Comparison of ENCODE assay signal across 16 mouse cellular contexts in the genomic region with DNA sequence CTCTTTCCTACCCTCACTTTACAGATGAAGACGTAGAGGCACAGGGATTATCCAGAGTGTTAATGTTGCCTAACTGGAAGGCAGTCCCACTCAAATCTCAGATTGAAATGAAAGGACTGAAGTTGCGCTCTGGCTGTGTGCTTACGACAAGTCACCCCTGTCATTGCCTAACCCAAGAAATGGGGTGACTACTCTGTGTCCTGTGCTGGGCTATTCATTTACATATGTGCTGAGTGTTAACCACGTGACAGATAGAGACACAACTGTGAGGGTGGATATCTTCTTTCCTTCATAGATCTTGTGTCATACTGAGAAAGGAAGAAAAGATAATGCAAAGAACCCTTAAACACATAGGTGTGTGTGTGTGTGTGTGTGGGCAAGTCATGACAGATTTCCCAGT.
"Had no signal": no experiment of that assay in that cellular context is flagged by ENCODE, and none has a peak within 500 bp of the region (broad histone marks: within the 10 kb centered on the region; RNA-seq: fewer than 3 reads in every experiment).

No protein-coding gene starts in this region.

- H3K9me3 ChIP-seq: limb, embryonic 13.5 days; liver, embryonic 15.5 days; midbrain, embryonic 12.5 days; neural tube, embryonic 15.5 days had no signal

- H3K4me1 ChIP-seq: liver, embryonic 15.5 days had no signal

- DNase-seq: kidney, adult 11 months; kidney, postnatal 36 days; layer of hippocampus, adult 9-11 months; layer of hippocampus, postnatal 36 days; left cerebral cortex, postnatal 4 days; lung, embryonic 14.5 days; lung, postnatal 10 days; right cerebral cortex, adult 18-20 months; right cerebral cortex, postnatal 25 days; thymus, postnatal 36 days had no signal

- H3K27ac ChIP-seq: limb, embryonic 13.5 days; liver, embryonic 15.5 days; midbrain, embryonic 12.5 days; neural tube, embryonic 15.5 days had no signal

- H3K4me2 ChIP-seq: limb, embryonic 13.5 days; liver, embryonic 11.5 days; liver, embryonic 15.5 days; lung, embryonic 14.5 days; midbrain, embryonic 12.5 days; neural tube, embryonic 15.5 days had no signal

- H3K36me3 ChIP-seq: limb, embryonic 13.5 days; liver, embryonic 15.5 days; midbrain, embryonic 12.5 days; neural tube, embryonic 15.5 days had no signal

- H3K4me3 ChIP-seq: limb, embryonic 13.5 days; liver, embryonic 15.5 days; midbrain, embryonic 12.5 days; neural tube, embryonic 15.5 days had no signal

- ATAC-seq: midbrain, embryonic 16.5 days had no signal

- H3K9ac ChIP-seq: limb, embryonic 13.5 days; liver, embryonic 15.5 days; lung, embryonic 14.5 days; midbrain, embryonic 12.5 days; neural tube, embryonic 15.5 days had no signal

- H3K27me3 ChIP-seq: limb, embryonic 13.5 days had no signal
